Mouse (Mus musculus) lung, embryonic 16.5 days (tissue): ENCODE results near the gene Dcaf10. TPM values are rescaled to one million over a fixed set of nuclear protein-coding genes. Genes with fewer than 3 reads are reported as not detected.
A peak's percentile ranks its signal among the peaks of the same experiment; 100 is the strongest.

Experiments used
- ATAC-seq: fragments of 200-750 bp; cut with Nextera tagmentation; 2 replicates; pipeline ENCODE4 v1.8.0; 2017; ENCODE audit warnings: low read depth, mild to moderate bottlenecking, moderate library complexity
- H3K27ac ChIP-seq: fragments of 300-500 bp; sonication (generic); 2 replicates; pipeline ENCODE4 v1.5.1; 2014; ENCODE audit warnings: mild to moderate bottlenecking, control low read depth, low read length
- H3K27me3 ChIP-seq: fragments of 300-500 bp; sonication (generic); 2 replicates; pipeline ENCODE4 v1.6.1; 2014; ENCODE audit warnings: low read depth, low read length, mixed read lengths; ENCODE audit not compliant: control insufficient read depth, insufficient read depth
- H3K36me3 ChIP-seq: fragments of 300-500 bp; sonication (generic); 2 replicates; pipeline ENCODE4 v1.6.1; 2014; ENCODE audit warnings: low read length; ENCODE audit not compliant: control insufficient read depth, insufficient read depth
- H3K4me1 ChIP-seq: fragments of 300-500 bp; sonication (generic); replicated peaks from 2 replicates; pipeline ENCODE4 v1.6.1; 2014; ENCODE audit warnings: low read length, mixed read lengths; ENCODE audit not compliant: control insufficient read depth, insufficient read depth
- H3K4me2 ChIP-seq: fragments of 300-500 bp; sonication (generic); 2 replicates; pipeline ENCODE4 v1.6.1; 2014; ENCODE audit warnings: low read depth, low read length, control low read depth
- H3K4me3 ChIP-seq: fragments of 300-500 bp; sonication (generic); 2 replicates; pipeline ENCODE4 v1.5.1; 2014; ENCODE audit warnings: mild to moderate bottlenecking, low read length, control low read depth
- H3K9ac ChIP-seq: fragments of 300-500 bp; sonication (generic); 2 replicates; pipeline ENCODE4 v1.6.1; 2014; ENCODE audit warnings: low read length, control low read depth
- H3K9me3 ChIP-seq: fragments of 300-500 bp; sonication (generic); 2 replicates; pipeline ENCODE4 v1.6.1; 2016; ENCODE audit warnings: low read length; ENCODE audit not compliant: control insufficient read depth
- WGBS: fragments of 180-500 bp; shearing (Covaris S2); extraction: QIAGEN DNeasy Blood & Tissue Kit; methylation state at CpG from one replicate; pipeline ENCODE4 v1.1.7; 2014; 5-methylcytosine and 5-hydroxymethylcytosine counted together
- polyA plus RNA-seq: library from polyadenylated mRNA; unstranded; fragments of >200 nt; fragmentation: Nextera tagmentation; extraction: Ambion mirVana; gene quantifications from 2 replicates; pipeline ENCODE4 v1.2.1, GENCODE M21; 2015

Gene Dcaf10
- 9.7 and 10.2 TPM in 2 replicates for polyA plus RNA-seq

DNA sequence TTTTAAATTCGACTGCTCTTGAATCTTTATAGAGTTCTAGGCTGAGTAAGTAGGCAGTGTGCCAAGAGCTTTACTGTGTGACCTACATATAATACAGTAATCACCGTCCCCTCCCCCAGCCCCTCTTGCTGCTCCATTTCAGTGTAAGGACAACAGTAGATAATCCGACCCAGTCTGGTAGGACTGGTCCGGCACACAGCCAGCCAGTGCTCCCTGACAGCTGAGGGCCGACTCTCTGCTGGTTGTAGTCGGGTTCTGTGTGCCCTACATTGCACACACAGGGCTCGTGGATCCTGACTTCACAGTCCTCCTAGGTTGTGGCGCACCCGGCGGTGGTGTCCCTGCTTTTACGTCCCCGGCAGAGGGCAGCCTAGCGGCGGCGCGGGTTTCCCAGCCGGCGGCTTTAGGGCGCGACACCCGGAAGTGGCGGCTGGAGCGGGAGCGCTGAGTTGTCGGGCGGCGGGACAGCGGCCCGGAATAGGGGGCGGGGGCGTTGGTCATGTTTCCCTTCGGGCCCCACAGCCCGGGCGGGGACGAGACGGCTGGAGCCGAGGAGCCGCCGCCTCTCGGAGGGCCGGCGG is at the start of gene Dcaf10:
Gene Dcaf10, plus strand, starts transcription at position 433 of the 581 bp plus-strand sequence.
- peak; percentile 96 for ATAC-seq
- no peaks in the 10 kb centered on the region for H3K36me3 ChIP-seq
- H3K9ac ChIP-seq = peak within 1 kb of the TSS; percentile 91
- peak within 1 kb of the TSS; percentile 98 for H3K27ac ChIP-seq
- no peaks in the 10 kb centered on the region for H3K9me3 ChIP-seq
- H3K4me3 ChIP-seq = peak within 1 kb of the TSS; percentile 80
- peak within 1 kb of the TSS; percentile 81 for H3K4me2 ChIP-seq
- H3K27me3 ChIP-seq = no peaks in the 10 kb centered on the region
- WGBS = under 1% methylated on average over 28 of the region's 42 CpGs
- H3K4me1 ChIP-seq = peaks cover 13% of the 10 kb centered on the region

- Histone ChIP-seq H3K9me3 (no peaks in the 10 kb centered on the region), H3K9ac (peak within 1 kb of the TSS; percentile 82), H3K36me3 (peaks cover 7% of the 10 kb centered on the region), H3K4me3 (peak within 1 kb of the TSS; percentile 90), H3K4me2 (peak within 1 kb of the TSS; percentile 70), H3K27ac (no peak within 1 kb of the TSS), H3K4me1 (peaks cover 7% of the 10 kb centered on the region), H3K27me3 (no peaks in the 10 kb centered on the region)
- ATAC-seq = peak; percentile 88
- 15% methylated on average over 27 of the region's 27 CpGs for WGBS
Measured at GRCm38 (mm10) chr4:45296662-45297564, 45.0 kb upstream of the Dcaf10 start, which contains the start of gene Trmt10b. Gene Trmt10b (plus strand): TSS chr4:45297127.

DNA sequence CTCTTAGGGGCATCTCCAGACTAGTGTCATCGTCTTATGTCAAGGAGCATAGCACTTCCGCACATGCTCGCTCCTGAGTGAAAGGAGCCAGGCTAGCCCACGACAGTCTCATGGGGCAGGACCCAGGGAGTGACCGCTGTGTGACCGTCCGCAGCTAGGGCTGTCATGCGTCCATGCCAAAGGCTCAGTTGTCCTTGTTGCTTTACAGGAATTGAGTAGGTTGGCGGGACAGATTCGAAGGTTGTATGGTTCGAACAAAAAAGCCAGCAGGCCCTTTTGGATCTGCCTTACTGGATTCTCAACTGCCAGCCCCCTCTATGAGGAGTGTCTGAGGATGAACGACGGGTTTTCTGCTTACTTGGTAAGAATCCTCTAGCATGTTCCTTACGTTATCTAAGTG is 36.4 kb upstream of the Dcaf10 start:
- H3K4me3 ChIP-seq = no peak overlapping the region
- peaks cover 29% of the 10 kb centered on the region for H3K36me3 ChIP-seq
- no peak for ATAC-seq
- no peak overlapping the region for H3K4me2 ChIP-seq
- no peak overlapping the region for H3K9ac ChIP-seq
- 96% methylated on average over 14 of the region's 14 CpGs for WGBS
- H3K9me3 ChIP-seq = no peaks in the 10 kb centered on the region
- no peaks in the 10 kb centered on the region for H3K27me3 ChIP-seq
- H3K27ac ChIP-seq = no peak overlapping the region
- no peaks in the 10 kb centered on the region for H3K4me1 ChIP-seq

DNA sequence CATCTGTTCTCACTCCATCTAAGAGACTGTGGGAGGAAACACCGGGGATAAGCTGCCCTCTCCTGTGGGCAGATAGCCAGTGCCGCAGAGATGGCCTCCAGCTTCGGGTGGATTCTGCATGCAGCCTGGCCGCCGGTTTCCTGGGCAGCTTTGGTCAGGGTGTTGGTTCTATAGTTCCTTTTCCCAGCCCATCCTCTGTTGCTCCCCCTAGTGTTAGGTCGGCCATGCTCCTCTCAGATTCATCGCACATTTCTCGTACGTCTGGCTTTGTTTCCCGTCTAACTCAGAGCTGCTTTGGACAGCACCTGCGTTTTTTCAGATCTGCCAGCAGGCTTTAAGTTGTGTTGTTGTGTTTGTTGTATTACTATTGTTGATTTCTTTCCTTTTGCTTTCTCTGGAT is 33.9 kb upstream of the Dcaf10 start:
- Histone ChIP-seq H3K27me3 (no peaks in the 10 kb centered on the region), H3K4me1 (no peaks in the 10 kb centered on the region), H3K27ac (no peak overlapping the region), H3K4me3 (no peak overlapping the region), H3K9me3 (no peaks in the 10 kb centered on the region), H3K9ac (no peak overlapping the region), H3K4me2 (no peak overlapping the region), H3K36me3 (peaks cover 24% of the 10 kb centered on the region)
- 41% methylated on average over 11 of the region's 11 CpGs for WGBS
- no peak for ATAC-seq

- ATAC-seq = no peak
- Histone ChIP-seq H3K4me1 (no peaks in the 10 kb centered on the region), H3K27me3 (no peaks in the 10 kb centered on the region), H3K9me3 (no peaks in the 10 kb centered on the region), H3K4me2 (no peak overlapping the region), H3K4me3 (no peak overlapping the region), H3K36me3 (peaks cover 24% of the 10 kb centered on the region), H3K27ac (no peak overlapping the region), H3K9ac (no peak overlapping the region)
- whole genome bisulfite sequencing = 84% methylated on average over 6 of the region's 6 CpGs
Measured at GRCm38 (mm10) chr4:45308606-45309005, 33.3 kb upstream of the Dcaf10 start.

DNA sequence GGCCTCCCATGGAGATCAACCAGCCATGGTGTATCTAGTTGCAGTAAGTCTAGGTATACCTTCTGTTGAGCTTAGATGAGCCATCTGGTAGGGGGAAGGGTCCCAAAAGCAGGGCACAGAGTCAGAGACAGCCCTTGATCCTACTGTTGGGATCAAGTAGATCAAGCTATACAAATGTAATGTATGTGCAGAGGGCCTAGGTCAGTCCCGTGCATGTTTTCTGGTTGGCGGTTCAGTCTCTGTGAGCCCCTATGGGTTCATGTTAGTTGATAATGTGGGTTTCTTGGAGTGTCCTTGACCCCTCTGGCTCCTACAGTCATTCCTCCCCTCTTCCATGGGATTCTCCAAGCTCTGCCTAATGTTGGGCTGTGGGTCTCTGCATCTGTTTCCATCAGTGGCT is 30.8 kb upstream of the Dcaf10 start:
- no peak for ATAC-seq
- Histone ChIP-seq H3K27ac (no peak overlapping the region), H3K36me3 (peaks cover 24% of the 10 kb centered on the region), H3K4me1 (no peaks in the 10 kb centered on the region), H3K9ac (no peak overlapping the region), H3K4me3 (no peak overlapping the region), H3K9me3 (no peaks in the 10 kb centered on the region), H3K4me2 (no peak overlapping the region), H3K27me3 (no peaks in the 10 kb centered on the region)
- 100% methylated on average over 2 of the region's 2 CpGs for WGBS

- ATAC-seq = peak; percentile 94
- Histone ChIP-seq H3K9ac (peak overlapping the region; percentile 95), H3K4me1 (peaks cover 13% of the 10 kb centered on the region), H3K27me3 (no peaks in the 10 kb centered on the region), H3K36me3 (peaks cover 13% of the 10 kb centered on the region), H3K4me3 (peak overlapping the region; percentile 91), H3K4me2 (peak overlapping the region; percentile 83), H3K27ac (peak overlapping the region; percentile 93), H3K9me3 (no peaks in the 10 kb centered on the region)
- under 1% methylated on average over 56 of the region's 56 CpGs for WGBS
Measured at GRCm38 (mm10) chr4:45320159-45320816, 21.6 kb upstream of the Dcaf10 start.

DNA sequence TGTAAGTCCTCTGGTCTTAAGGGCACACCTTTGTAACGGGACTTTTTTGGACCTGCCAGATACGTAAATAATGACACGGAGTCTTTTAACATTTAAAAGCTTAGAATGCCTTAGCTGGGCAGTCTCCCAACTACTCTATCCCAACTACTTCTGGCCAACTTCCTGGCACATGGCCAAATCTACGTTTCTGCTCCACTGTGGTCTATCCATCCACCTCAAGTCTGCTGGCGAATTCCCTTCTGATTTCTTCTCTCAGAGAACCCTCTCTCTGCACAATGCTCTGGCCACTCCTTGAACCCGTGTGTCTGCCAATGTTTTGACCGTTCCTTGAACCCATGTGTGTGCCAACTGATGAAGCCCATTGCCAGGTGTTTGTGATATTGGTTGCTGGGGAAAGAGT is 10.8 kb upstream of the Dcaf10 start:
- Histone ChIP-seq H3K27me3 (no peaks in the 10 kb centered on the region), H3K4me3 (no peak overlapping the region), H3K4me2 (no peak overlapping the region), H3K9me3 (no peaks in the 10 kb centered on the region), H3K9ac (no peak overlapping the region), H3K36me3 (no peaks in the 10 kb centered on the region), H3K27ac (no peak overlapping the region), H3K4me1 (no peaks in the 10 kb centered on the region)
- peak; percentile 60; the same call in 1 of the 2 replicates for ATAC-seq
- WGBS = 52% methylated on average over 7 of the region's 7 CpGs

GRCm38 (mm10) chr4:45332466-45332865 is 9.4 kb upstream of the Dcaf10 start:
- H3K36me3 ChIP-seq = no peaks in the 10 kb centered on the region
- H3K4me2 ChIP-seq = no peak overlapping the region
- 45% methylated on average over 3 of the region's 3 CpGs for WGBS
- no peaks in the 10 kb centered on the region for H3K27me3 ChIP-seq
- no peaks in the 10 kb centered on the region for H3K4me1 ChIP-seq
- H3K9ac ChIP-seq = no peak overlapping the region
- no peak overlapping the region for H3K27ac ChIP-seq
- H3K9me3 ChIP-seq = no peaks in the 10 kb centered on the region
- H3K4me3 ChIP-seq = no peak overlapping the region
- ATAC-seq = no peak
